Mouse (Mus musculus) stomach, postnatal 0 days (tissue): ENCODE measurements around the gene Prpf38b. TPM values are rescaled to one million over a fixed set of nuclear protein-coding genes. Genes with fewer than 3 reads are reported as not detected.

Source experiments
- ATAC-seq: fragments of 200-750 bp; cut with Nextera tagmentation; 2 replicates; pipeline ENCODE4 v1.8.0; 2017; ENCODE audit not compliant: low FRiP score, low TSS enrichment
- DNase-seq: peaks from one replicate; pipeline ENCODE4 v3.0.0-alpha.2; 2016; ENCODE audit warnings: low spot score
- H3K27ac ChIP-seq: fragments of 300-500 bp; sonication (generic); replicated peaks from 2 replicates; pipeline ENCODE4 v1.5.1; 2014; ENCODE audit warnings: mild to moderate bottlenecking, control low read depth
- H3K27me3 ChIP-seq: fragments of 300-500 bp; sonication (generic); 2 replicates; pipeline ENCODE4 v1.6.1; 2014; ENCODE audit warnings: low read length; ENCODE audit not compliant: control insufficient read depth, insufficient read depth
- H3K36me3 ChIP-seq: fragments of 300-500 bp; sonication (generic); 2 replicates; pipeline ENCODE4 v1.6.1; 2014; ENCODE audit warnings: low read length, mixed read lengths; ENCODE audit not compliant: control insufficient read depth, insufficient read depth
- H3K4me1 ChIP-seq: fragments of 300-500 bp; sonication (generic); replicated peaks from 2 replicates; pipeline ENCODE4 v1.6.1; 2014; ENCODE audit warnings: antibody characterized with exemption; ENCODE audit not compliant: control insufficient read depth, insufficient read depth
- H3K4me2 ChIP-seq: fragments of 300-500 bp; sonication (generic); replicated peaks from 2 replicates; pipeline ENCODE4 v1.6.1; 2014; ENCODE audit warnings: low read depth, mild to moderate bottlenecking, control low read depth, moderate library complexity
- H3K4me3 ChIP-seq: fragments of 300-500 bp; sonication (generic); 2 replicates; pipeline ENCODE4 v1.5.1; 2014; ENCODE audit warnings: low read depth, low read length, control low read depth
- H3K9ac ChIP-seq: fragments of 300-500 bp; sonication (generic); 2 replicates; pipeline ENCODE4 v1.6.1; 2014; ENCODE audit warnings: mild to moderate bottlenecking, low read length, control low read depth, mixed read lengths
- H3K9me3 ChIP-seq: fragments of 300-500 bp; sonication (generic); 2 replicates; pipeline ENCODE4 v1.6.1; 2016; ENCODE audit warnings: low read length; ENCODE audit not compliant: control insufficient read depth
- CTCF ChIP-seq: IDR thresholded peaks from 2 replicates; pipeline ENCODE4 v1.5.1; 2016; ENCODE audit warnings: antibody characterized with exemption, low read depth, mild to moderate bottlenecking, moderate library complexity
- EP300 ChIP-seq: optimal IDR thresholded peaks from 2 replicates; pipeline ENCODE3; 2016; ENCODE audit warnings: antibody characterized with exemption
- WGBS: fragments of 180-500 bp; shearing (Covaris S2); extraction: QIAGEN DNeasy Blood & Tissue Kit; methylation state at CpG from one replicate; pipeline ENCODE4 v1.1.7; 2014; 5-methylcytosine and 5-hydroxymethylcytosine counted together
- polyA plus RNA-seq: library from polyadenylated mRNA; unstranded; fragments of >200 nt; fragmentation: Nextera tagmentation; extraction: Ambion mirVana; gene quantifications from 2 replicates; pipeline ENCODE4 v1.2.1, GENCODE M21; 2015

Prpf38b gene
- polyA plus RNA-seq, 1 experiment from 2014 or later = 31.1 TPM

DNA sequence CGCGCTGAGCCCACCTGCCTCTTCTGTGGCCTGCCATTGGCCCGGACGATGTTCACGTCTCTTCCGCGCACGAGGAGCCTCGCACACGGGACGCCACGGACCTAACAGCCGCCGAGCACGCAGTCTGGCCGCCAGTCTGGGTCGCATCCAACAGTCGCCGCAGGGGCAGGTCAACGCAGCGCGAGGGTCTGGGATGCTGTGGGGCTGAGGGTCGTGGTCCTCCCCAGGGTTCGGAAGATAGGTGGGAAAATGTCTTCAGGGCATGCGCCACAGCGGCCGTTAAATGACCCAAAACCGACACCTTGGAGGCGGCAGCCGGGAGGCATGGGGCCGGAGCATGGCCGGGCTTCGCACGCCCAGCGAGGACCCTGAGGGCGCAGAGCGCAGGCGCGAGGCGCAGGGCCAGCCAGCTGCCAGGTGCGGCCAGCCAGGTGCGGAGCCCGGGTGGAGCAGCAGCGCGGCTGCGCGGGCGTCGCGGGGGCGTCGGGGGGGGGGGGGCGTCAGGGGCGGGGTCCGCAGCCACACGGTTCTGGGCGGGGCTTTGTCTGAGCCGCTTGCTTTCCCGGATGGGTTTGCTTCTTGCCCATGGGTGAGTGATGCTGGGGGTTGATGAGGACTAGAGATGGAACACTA lies 28.6 kb upstream of the Prpf38b start, which contains the start of gene Gm9857:
TSS of gene Gm9857 (minus strand) at position 445 of the 633 bp plus-strand sequence.
- H3K4me1 ChIP-seq = no peaks in the 10 kb centered on the region
- H3K4me2 ChIP-seq = peak within 1 kb of the TSS; percentile 52
- TF ChIP-seq EP300 (no peak), CTCF (no peak)
- H3K4me3 ChIP-seq = peak within 1 kb of the TSS; percentile 25; the same call in 1 of the 2 replicates
- WGBS = 53% methylated on average over 40 of the region's 59 CpGs
- no peak within 1 kb of the TSS for H3K27ac ChIP-seq
- DNase-seq (peak; percentile 55), ATAC-seq (peak; percentile 76; the same call in 1 of the 2 replicates)
- H3K9ac ChIP-seq = no peak within 1 kb of the TSS; the same call in 1 of the 2 replicates
- no peaks in the 10 kb centered on the region for H3K27me3 ChIP-seq
- no peaks in the 10 kb centered on the region for H3K9me3 ChIP-seq
- no peaks in the 10 kb centered on the region for H3K36me3 ChIP-seq

DNA sequence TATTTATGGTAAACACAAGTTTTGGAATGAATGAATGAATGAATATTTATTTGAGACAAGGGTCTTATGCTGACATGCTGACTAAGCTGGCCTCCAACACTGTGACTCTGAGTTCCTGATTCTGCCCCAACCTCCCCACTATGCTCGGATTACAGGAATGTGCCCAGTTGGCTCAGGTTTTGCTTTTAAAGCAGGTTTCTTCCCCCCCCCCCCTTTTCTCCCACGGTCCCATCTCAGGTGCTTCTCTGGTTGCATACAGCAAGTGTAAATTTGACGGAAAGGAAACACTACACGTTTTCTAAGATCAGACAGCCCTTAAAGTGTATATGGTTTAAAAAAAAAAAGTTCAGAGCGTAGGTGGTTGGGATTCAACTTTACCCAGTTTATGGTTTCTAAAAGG lies 28.0 kb upstream of the Prpf38b start, which contains the start of gene Henmt1:
TSS of gene Henmt1 (plus strand) at position 301 of the 400 bp plus-strand sequence.
- Histone ChIP-seq H3K9me3 (no peaks in the 10 kb centered on the region), H3K27ac (no peak within 1 kb of the TSS), H3K4me2 (peak within 1 kb of the TSS; percentile 52), H3K4me3 (peak within 1 kb of the TSS; percentile 25; the same call in 1 of the 2 replicates), H3K27me3 (no peaks in the 10 kb centered on the region), H3K9ac (no peak within 1 kb of the TSS; the same call in 1 of the 2 replicates), H3K36me3 (no peaks in the 10 kb centered on the region), H3K4me1 (no peaks in the 10 kb centered on the region)
- DNase-seq = no peak
- TF ChIP-seq EP300 (no peak), CTCF (no peak)
- WGBS = 77% methylated on average over 5 of the region's 5 CpGs
- ATAC-seq = no peak

DNA sequence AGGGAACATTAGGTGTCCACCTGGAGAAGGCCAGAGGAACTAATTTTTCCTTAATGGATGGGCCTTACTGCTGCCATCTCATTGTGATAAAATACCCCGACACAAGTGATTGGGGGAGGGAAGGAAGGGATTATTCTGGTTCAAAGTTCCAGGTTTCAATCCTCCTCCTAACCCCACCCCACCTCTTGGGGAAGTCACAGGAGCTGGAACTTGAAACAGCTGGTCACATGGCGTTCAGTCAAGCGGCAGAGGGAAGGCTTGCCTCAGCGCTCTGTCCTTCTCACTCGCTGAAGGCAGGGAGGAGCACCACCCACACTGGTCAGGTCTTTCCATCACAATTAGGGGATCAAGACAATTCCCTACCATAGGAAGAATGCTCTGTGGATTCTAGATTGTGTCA lies 27.2 kb upstream of the Prpf38b start:
- H3K27me3 ChIP-seq = no peaks in the 10 kb centered on the region
- no peak overlapping the region for H3K4me3 ChIP-seq
- WGBS = 97% methylated on average over 5 of the region's 5 CpGs
- H3K4me1 ChIP-seq = no peaks in the 10 kb centered on the region
- H3K36me3 ChIP-seq = no peaks in the 10 kb centered on the region
- DNase-seq (no peak), ATAC-seq (no peak)
- H3K9ac ChIP-seq = no peak overlapping the region
- H3K4me2 ChIP-seq = no peak overlapping the region
- TF ChIP-seq CTCF = no peak
- TF ChIP-seq EP300 = no peak
- H3K9me3 ChIP-seq = no peaks in the 10 kb centered on the region
- H3K27ac ChIP-seq = no peak overlapping the region

GRCm38 (mm10) chr3:108933557-108933956 lies 22.0 kb upstream of the Prpf38b start:
- WGBS = 91% methylated on average over 6 of the region's 6 CpGs
- H3K9ac ChIP-seq = no peak overlapping the region
- 0 out of 2 replicates have a peak, but pooled peaks cover 3% of the 10 kb centered on the region for H3K9me3 ChIP-seq
- no peaks in the 10 kb centered on the region for H3K27me3 ChIP-seq
- no peaks in the 10 kb centered on the region for H3K4me1 ChIP-seq
- TF ChIP-seq CTCF (no peak), EP300 (no peak)
- no peak for ATAC-seq
- no peak overlapping the region for H3K4me2 ChIP-seq
- no peak overlapping the region for H3K4me3 ChIP-seq
- H3K36me3 ChIP-seq = no peaks in the 10 kb centered on the region
- DNase-seq = no peak
- no peak overlapping the region for H3K27ac ChIP-seq

DNA sequence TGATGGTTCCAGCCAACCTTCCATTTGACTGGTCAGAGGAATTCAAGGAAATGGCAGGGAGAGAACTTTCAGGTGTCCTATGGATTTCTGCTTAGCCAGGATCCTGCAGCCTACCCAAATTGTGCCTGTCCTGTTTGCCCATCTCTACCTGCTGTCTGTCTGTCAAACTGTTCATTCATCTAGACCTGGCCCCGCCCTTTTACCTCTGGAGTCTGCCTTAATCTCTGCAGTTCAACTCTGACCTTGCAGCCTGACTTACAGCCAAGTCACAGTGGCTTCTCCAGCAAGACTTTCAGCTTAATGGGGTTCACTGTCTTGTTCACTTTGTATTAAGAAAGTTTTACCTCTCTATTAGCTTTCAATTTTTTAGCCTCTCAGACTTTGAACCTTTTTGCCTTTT lies 14.8 kb upstream of the Prpf38b start:
- H3K4me2 ChIP-seq = no peak overlapping the region
- H3K27ac ChIP-seq = no peak overlapping the region
- H3K4me1 ChIP-seq = no peaks in the 10 kb centered on the region
- no peak overlapping the region for H3K4me3 ChIP-seq
- DNase-seq = no peak
- no peak overlapping the region for H3K9ac ChIP-seq
- WGBS = 65% methylated on average over 1 of the region's 1 CpGs
- TF ChIP-seq EP300 (no peak), CTCF (no peak)
- H3K36me3 ChIP-seq = no peaks in the 10 kb centered on the region
- no peak for ATAC-seq
- 0 out of 2 replicates have a peak, but pooled peaks cover 3% of the 10 kb centered on the region for H3K9me3 ChIP-seq
- H3K27me3 ChIP-seq = no peaks in the 10 kb centered on the region

DNA sequence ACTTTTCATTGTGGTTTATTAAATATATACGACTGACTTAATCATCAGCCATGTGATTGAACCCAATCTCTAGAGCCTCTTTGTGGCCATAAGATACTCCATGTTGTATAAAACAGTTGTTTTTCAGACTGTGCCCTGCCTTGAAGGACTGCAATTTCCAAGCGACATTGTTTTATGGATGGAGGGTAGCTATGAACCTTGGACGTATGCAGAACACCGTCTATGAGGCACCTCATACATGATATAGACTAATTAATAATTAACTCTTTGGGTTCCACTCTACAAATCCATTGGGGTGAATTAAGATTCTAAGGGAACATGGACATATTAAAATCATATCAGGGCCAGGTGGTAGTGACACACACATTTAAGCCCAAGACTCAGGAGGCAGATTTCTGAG lies 14.2 kb upstream of the Prpf38b start:
- no peaks in the 10 kb centered on the region for H3K27me3 ChIP-seq
- no peak overlapping the region for H3K4me3 ChIP-seq
- no peak overlapping the region for H3K9ac ChIP-seq
- no peak for DNase-seq
- no peaks in the 10 kb centered on the region for H3K36me3 ChIP-seq
- no peak overlapping the region for H3K4me2 ChIP-seq
- no peaks in the 10 kb centered on the region for H3K4me1 ChIP-seq
- TF ChIP-seq EP300 = no peak
- no peak for TF ChIP-seq CTCF
- H3K9me3 ChIP-seq = 0 out of 2 replicates have a peak, but pooled peaks cover 3% of the 10 kb centered on the region
- H3K27ac ChIP-seq = no peak overlapping the region
- WGBS = 78% methylated on average over 4 of the region's 4 CpGs
- no peak for ATAC-seq
